Mouse (Mus musculus) hindbrain, embryonic 16.5 days (tissue): ENCODE data around the gene Ccr9. TPM values are rescaled to one million over a fixed set of nuclear protein-coding genes. Genes with fewer than 3 reads are reported as not detected.

Experiments used
- ATAC-seq: fragments of 200-750 bp; cut with Nextera tagmentation; 2 replicates; pipeline ENCODE4 v1.8.0; 2017; ENCODE audit warnings: moderate TSS enrichment, moderate library complexity
- H3K27ac ChIP-seq: fragments of 300-500 bp; sonication (generic); 2 replicates; pipeline ENCODE4 v1.5.1; 2014; ENCODE audit warnings: low read depth, mild to moderate bottlenecking, control low read depth, low read length, moderate library complexity
- H3K27me3 ChIP-seq: fragments of 300-500 bp; sonication (generic); replicated peaks from 2 replicates; pipeline ENCODE4 v1.6.1; 2014; ENCODE audit warnings: low read length; ENCODE audit not compliant: control insufficient read depth, insufficient read depth
- H3K36me3 ChIP-seq: fragments of 300-500 bp; sonication (generic); 2 replicates; pipeline ENCODE4 v1.6.1; 2014; ENCODE audit warnings: mild to moderate bottlenecking, low read length, moderate library complexity, mixed read lengths; ENCODE audit not compliant: control insufficient read depth, insufficient read depth
- H3K4me1 ChIP-seq: fragments of 300-500 bp; sonication (generic); 2 replicates; pipeline ENCODE4 v1.6.1; 2014; ENCODE audit warnings: low read depth, low read length; ENCODE audit not compliant: control insufficient read depth, insufficient read depth
- H3K4me2 ChIP-seq: fragments of 300-500 bp; sonication (generic); 2 replicates; pipeline ENCODE4 v1.6.1; 2014; ENCODE audit warnings: mild to moderate bottlenecking, low read length, control low read depth, moderate library complexity
- H3K4me3 ChIP-seq: fragments of 300-500 bp; sonication (generic); 2 replicates; pipeline ENCODE4 v1.5.1; 2014; ENCODE audit warnings: mild to moderate bottlenecking, low read length, control low read depth, moderate library complexity
- H3K9ac ChIP-seq: fragments of 300-500 bp; sonication (generic); 2 replicates; pipeline ENCODE4 v1.6.1; 2014; ENCODE audit warnings: low read depth, mild to moderate bottlenecking, control low read depth, low read length, moderate library complexity
- H3K9me3 ChIP-seq: fragments of 300-500 bp; sonication (generic); 2 replicates; pipeline ENCODE4 v1.6.1; 2014; ENCODE audit warnings: mild to moderate bottlenecking, low read length, moderate library complexity; ENCODE audit not compliant: control insufficient read depth
- WGBS: fragments of 180-500 bp; shearing (Covaris S2); extraction: QIAGEN DNeasy Blood & Tissue Kit; methylation state at CpG from one replicate; pipeline ENCODE4 v1.1.7; 2014; 5-methylcytosine and 5-hydroxymethylcytosine counted together
- polyA plus RNA-seq: library from polyadenylated mRNA; unstranded; fragments of >200 nt; fragmentation: Nextera tagmentation; extraction: Ambion mirVana; gene quantifications from 2 replicates; pipeline ENCODE4 v1.2.1, GENCODE M21; 2015

Ccr9 gene
- polyA plus RNA-seq, 1 experiment from 2014 or later: 0.46 TPM

GRCm38 (mm10) chr9:123806267-123806666 is 128.0 kb downstream of the Ccr9 start, which contains the start of gene Cxcr6:
TSS of gene Cxcr6 (plus strand) at chr9:123806475.
- no peak for ATAC-seq
- WGBS: 95% methylated on average over 5 of the region's 5 CpGs
- Histone ChIP-seq H3K4me3 (no peak within 1 kb of the TSS), H3K27me3 (no peaks in the 10 kb centered on the region), H3K36me3 (no peaks in the 10 kb centered on the region), H3K9ac (no peak within 1 kb of the TSS), H3K9me3 (no peaks in the 10 kb centered on the region), H3K27ac (no peak within 1 kb of the TSS), H3K4me1 (no peaks in the 10 kb centered on the region), H3K4me2 (no peak within 1 kb of the TSS)

DNA sequence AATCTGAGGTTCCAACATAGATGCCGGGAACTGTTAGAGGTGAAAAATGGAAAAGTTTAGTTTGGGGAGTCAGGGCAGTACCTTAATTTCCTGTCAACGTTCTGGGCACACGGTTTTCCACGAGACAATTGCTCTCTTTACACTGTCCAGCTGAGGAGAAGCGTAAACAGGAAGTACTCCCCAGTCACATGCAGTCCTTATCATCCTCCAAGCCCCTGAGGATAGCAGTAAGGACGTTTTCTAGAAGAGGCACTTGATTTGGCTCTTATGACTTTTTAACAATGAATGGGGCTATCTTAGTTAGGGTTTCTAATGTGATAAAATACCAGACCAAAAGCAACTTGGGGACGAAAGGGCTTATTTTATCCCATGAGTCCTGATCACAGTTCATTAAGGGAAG is 130.3 kb downstream of the Ccr9 start:
- ATAC-seq: no peak
- Histone ChIP-seq H3K36me3 (no peaks in the 10 kb centered on the region), H3K4me1 (no peaks in the 10 kb centered on the region), H3K9ac (no peak overlapping the region), H3K4me3 (no peak overlapping the region), H3K27me3 (no peaks in the 10 kb centered on the region), H3K4me2 (no peak overlapping the region), H3K27ac (no peak overlapping the region), H3K9me3 (no peaks in the 10 kb centered on the region)
- 82% methylated on average over 7 of the region's 7 CpGs for WGBS

DNA sequence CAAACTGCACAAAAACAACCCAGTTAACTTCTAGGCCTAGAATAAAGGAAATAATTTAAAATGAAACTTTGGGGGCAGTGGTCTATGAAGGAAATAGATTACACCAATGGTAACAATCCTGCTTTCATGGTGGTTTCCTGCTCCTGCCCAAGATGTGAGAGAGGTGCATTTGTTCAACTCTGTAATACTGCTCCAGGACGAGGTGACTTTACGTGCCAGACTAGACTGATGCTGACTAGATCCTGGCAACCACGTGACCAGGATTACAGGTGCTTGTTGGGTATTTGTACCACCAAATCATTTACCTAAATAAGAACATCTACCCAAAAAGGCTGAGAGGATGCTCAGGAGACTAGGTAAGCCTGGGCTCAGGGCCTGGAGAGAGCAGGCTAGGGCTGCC is 133.6 kb downstream of the Ccr9 start:
- Histone ChIP-seq H3K27me3 (no peaks in the 10 kb centered on the region), H3K4me2 (no peak overlapping the region), H3K9ac (no peak overlapping the region), H3K27ac (no peak overlapping the region), H3K4me3 (no peak overlapping the region), H3K9me3 (no peaks in the 10 kb centered on the region), H3K4me1 (no peaks in the 10 kb centered on the region), H3K36me3 (no peaks in the 10 kb centered on the region)
- no peak for ATAC-seq
- WGBS: 91% methylated on average over 3 of the region's 3 CpGs

- H3K4me1 ChIP-seq: no peaks in the 10 kb centered on the region
- no peak overlapping the region for H3K4me2 ChIP-seq
- no peak overlapping the region for H3K4me3 ChIP-seq
- 72% methylated on average over 2 of the region's 2 CpGs for WGBS
- ATAC-seq: no peak
- H3K27ac ChIP-seq: no peak overlapping the region
- no peak overlapping the region for H3K9ac ChIP-seq
- peaks cover 9% of the 10 kb centered on the region for H3K36me3 ChIP-seq
- H3K27me3 ChIP-seq: no peaks in the 10 kb centered on the region
- H3K9me3 ChIP-seq: no peaks in the 10 kb centered on the region
These were observed 136.1 kb downstream of the Ccr9 start for GRCm38 (mm10) chr9:123814326-123814725.

GRCm38 (mm10) chr9:123814821-123815220 is 136.6 kb downstream of the Ccr9 start:
- Histone ChIP-seq H3K27ac (no peak overlapping the region), H3K27me3 (no peaks in the 10 kb centered on the region), H3K9me3 (no peaks in the 10 kb centered on the region), H3K4me2 (no peak overlapping the region), H3K4me1 (no peaks in the 10 kb centered on the region), H3K36me3 (peaks cover 9% of the 10 kb centered on the region), H3K9ac (no peak overlapping the region), H3K4me3 (no peak overlapping the region)
- ATAC-seq: no peak
- 82% methylated on average over 4 of the region's 4 CpGs for WGBS

DNA sequence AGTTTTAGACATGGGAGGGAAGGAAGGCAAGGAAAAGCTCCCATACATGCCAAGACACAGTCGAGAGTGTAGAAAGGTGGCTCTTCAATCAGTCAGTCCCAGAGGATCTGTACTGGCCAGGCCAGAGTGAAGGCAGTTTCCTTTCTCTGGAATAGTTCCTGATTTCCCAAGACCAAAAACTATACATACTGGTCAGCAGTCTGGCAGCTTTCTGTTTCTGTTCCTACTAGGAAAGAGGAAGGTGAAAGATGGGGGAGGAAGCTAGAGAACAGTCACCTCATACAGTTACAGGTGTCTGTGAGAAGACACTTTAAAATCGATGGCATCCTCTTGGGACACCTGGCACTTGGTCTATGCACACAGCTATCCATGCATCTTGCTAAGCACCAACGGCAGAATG is 137.2 kb downstream of the Ccr9 start:
- Histone ChIP-seq H3K27me3 (no peaks in the 10 kb centered on the region), H3K4me2 (no peak overlapping the region), H3K4me1 (no peaks in the 10 kb centered on the region), H3K27ac (no peak overlapping the region), H3K9ac (no peak overlapping the region), H3K9me3 (no peaks in the 10 kb centered on the region), H3K36me3 (peaks cover 10% of the 10 kb centered on the region), H3K4me3 (no peak overlapping the region)
- 90% methylated on average over 3 of the region's 3 CpGs for WGBS
- no peak for ATAC-seq

DNA sequence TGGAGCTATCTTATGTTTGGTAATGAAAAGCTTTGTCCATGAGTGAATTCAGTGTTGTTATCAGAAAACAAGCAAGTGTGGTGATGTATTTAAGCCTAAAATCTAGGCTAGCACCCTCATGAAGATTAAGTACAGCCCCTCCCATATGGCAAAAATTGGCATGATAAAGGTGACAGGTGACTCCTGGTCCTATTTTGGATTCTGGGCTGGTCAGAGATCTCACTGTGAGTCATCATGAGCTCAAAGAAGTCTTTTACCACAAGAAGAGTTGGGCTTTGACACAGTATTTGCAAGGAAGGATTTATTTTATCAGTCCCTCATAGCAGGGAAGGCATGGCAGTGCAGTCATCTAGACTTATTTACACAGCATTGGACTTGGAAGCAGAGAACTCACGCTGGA is 137.8 kb downstream of the Ccr9 start:
- 87% methylated on average over 1 of the region's 1 CpGs for WGBS
- no peaks in the 10 kb centered on the region for H3K27me3 ChIP-seq
- peaks cover 14% of the 10 kb centered on the region for H3K36me3 ChIP-seq
- H3K27ac ChIP-seq: no peak overlapping the region
- no peak for ATAC-seq
- no peak overlapping the region for H3K9ac ChIP-seq
- H3K4me3 ChIP-seq: no peak overlapping the region
- H3K9me3 ChIP-seq: no peaks in the 10 kb centered on the region
- no peaks in the 10 kb centered on the region for H3K4me1 ChIP-seq
- H3K4me2 ChIP-seq: no peak overlapping the region

GRCm38 (mm10) chr9:123818601-123819000 is 140.4 kb downstream of the Ccr9 start:
- H3K36me3 ChIP-seq: peaks cover 17% of the 10 kb centered on the region
- ATAC-seq: no peak
- H3K9ac ChIP-seq: no peak overlapping the region
- H3K27ac ChIP-seq: no peak overlapping the region
- H3K4me2 ChIP-seq: no peak overlapping the region
- H3K4me3 ChIP-seq: no peak overlapping the region
- WGBS: 87% methylated on average over 2 of the region's 2 CpGs
- no peaks in the 10 kb centered on the region for H3K4me1 ChIP-seq
- no peaks in the 10 kb centered on the region for H3K27me3 ChIP-seq
- H3K9me3 ChIP-seq: no peaks in the 10 kb centered on the region

DNA sequence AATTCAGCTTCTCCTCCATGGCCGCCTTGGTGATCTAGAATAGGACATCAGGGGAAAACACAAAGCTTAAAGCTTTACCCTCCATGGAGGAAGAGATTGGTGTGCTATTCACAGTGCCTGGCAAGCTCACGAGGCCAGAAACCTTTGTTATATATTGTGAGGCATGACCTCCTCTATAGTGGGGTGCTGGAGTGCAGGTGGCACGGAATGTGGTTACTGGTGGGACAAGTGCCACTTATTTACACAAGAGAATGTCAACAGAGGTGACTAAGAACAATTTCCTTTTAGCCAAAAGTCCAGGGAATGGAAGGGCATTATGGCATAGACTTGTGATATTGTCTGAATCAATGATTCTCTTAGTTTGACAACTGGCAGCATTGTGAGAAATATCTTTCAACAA is 148.4 kb downstream of the Ccr9 start:
- Histone ChIP-seq H3K27ac (no peak overlapping the region), H3K9me3 (no peaks in the 10 kb centered on the region), H3K36me3 (peaks cover 26% of the 10 kb centered on the region), H3K4me2 (no peak overlapping the region), H3K9ac (no peak overlapping the region), H3K27me3 (no peaks in the 10 kb centered on the region), H3K4me3 (no peak overlapping the region), H3K4me1 (no peaks in the 10 kb centered on the region)
- ATAC-seq: no peak
- WGBS: 85% methylated on average over 3 of the region's 3 CpGs

DNA sequence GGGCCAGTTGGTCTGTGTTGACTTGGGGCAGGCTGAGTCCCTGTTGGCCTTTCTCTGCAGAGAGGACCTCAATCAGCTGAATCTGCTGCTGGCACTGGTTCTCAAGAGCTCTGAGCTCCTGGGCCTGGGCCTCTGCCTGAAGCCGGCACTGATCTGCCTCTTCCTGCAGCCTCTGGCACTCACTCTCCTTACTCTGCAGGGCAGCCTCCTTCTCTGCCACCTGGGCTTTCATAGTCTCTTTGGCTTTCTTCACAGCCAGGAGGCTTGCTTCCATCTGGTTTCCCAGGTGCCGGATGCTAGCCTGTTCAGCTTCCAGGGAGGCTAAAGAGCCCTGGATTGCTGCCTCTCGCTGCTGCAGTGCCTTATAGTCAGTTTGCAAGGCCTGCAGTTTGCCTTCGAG is 150.7 kb downstream of the Ccr9 start:
- H3K27ac ChIP-seq: no peak overlapping the region
- H3K4me1 ChIP-seq: no peaks in the 10 kb centered on the region
- no peak overlapping the region for H3K4me2 ChIP-seq
- H3K9me3 ChIP-seq: no peaks in the 10 kb centered on the region
- peaks cover 23% of the 10 kb centered on the region for H3K36me3 ChIP-seq
- H3K9ac ChIP-seq: no peak overlapping the region
- H3K4me3 ChIP-seq: no peak overlapping the region
- no peaks in the 10 kb centered on the region for H3K27me3 ChIP-seq
- WGBS: 92% methylated on average over 4 of the region's 4 CpGs
- no peak for ATAC-seq
